Mouse (Mus musculus): ENCODE measurements around the gene Slc12a4.

Slc12a4 gene

DNA sequence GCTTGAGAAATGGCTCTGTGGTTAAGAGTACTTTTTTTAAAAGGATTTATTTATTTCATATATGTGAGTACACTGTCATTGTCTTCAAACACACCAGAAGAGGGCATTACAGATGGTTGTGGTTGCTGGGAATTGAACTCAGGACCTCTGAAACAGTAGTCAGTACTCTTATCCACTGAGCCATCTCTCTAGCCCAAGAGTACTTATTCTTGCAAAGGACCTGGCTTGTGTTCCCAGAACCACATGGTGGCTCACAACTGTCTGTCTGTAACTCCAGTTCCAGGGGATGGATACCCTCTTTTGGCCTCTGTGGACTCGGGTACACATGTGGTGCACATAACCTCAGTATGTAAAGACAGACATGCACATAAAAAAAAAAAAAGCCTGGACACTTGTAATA, 3.5 kb upstream of the Slc12a4 start:
- no peak for DNase-seq (ENCODE audit: low read depth, low spot score)

GRCm38 (mm10) chr8:105966692-105967311, 905 bp upstream of the Slc12a4 start:
- DNase-seq (ENCODE audit: low read depth, low spot score), result no peak

DNA sequence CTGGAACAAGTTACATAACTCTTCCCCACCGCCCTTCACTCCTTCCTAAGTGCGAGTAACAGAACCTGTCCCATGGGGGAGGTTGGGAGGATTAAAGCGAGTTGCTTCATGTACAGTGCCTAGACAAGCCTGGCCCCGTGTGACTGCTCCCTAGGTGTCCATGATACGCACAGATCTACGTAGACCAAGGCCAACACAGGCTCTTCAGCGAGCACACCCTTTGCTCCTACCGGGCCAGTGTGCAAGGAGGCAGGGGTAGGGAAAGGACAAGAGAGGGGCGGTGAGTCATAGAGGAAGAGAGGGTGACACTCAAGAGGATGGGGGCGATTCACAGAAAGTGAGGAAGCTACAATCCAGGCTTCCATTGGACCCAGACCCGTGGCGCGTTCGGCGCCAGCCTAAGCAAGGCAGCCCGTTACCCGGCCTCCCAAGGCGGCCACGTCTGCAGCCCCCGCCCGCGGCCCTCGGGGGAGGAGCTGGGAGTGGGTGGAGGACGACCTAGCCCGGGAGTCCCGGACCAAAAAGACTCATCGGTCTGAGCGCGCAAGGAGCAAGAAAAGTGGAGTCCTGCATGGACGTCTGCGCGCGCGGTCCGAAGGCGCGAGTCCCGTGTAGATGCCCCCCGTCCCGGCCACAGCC, 512 bp downstream of the Slc12a4 start:
- DNase-seq (ENCODE audit: low read depth, low spot score), result no peak

- DNase-seq (ENCODE audit: low read depth, low spot score), result no peak
Measured at GRCm38 (mm10) chr8:105964506-105965265, 1.2 kb downstream of the Slc12a4 start.

- DNase-seq (ENCODE audit: low read depth, low spot score), result no peak
Measured at GRCm38 (mm10) chr8:105961536-105961935, 4.4 kb downstream of the Slc12a4 start.

DNA sequence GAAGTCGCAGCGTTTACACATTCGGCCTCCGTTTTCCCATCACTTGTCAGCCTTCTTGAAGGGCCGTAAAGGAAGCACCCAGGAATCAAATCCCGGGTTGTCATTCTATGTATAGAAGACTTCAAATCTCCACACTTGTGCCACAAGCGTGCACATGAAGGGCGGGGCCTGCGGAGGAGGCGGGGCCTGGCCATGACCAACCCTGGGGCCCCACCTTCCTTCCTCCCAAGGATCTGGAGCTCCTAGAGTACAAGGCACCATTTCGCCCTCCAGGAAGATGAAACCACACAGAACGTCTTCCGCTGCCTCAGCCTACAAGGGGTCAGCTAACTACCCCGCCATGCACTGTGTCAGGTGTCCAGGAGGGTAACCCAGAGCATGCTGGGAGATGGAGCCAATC, 4.8 kb downstream of the Slc12a4 start:
- DNase-seq (ENCODE audit: low read depth, low spot score), result no peak

GRCm38 (mm10) chr8:105959350-105959749, 6.5 kb downstream of the Slc12a4 start:
- no peak for DNase-seq (ENCODE audit: low read depth, low spot score)

DNA sequence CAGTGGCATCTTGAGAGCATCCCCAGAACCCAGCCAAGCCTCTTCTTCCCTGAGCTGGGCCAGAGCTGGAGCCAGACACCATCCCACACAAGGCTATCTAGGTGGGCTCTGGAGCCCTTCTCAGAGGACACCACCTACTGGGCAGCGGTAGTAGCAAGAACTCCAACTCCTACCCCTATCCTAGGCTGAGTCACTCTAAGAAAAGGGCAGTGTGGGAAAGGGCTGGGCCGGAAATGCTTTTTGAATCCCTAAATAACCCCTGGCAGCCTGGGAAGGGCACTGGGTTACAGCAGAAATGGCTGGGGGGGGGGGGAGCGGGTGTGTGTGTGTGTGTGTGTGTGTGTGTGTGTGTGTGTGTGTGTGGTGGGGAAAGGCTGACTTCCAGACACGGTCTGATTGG, 8.1 kb downstream of the Slc12a4 start:
- no peak for DNase-seq (ENCODE audit: low read depth, low spot score)

GRCm38 (mm10) chr8:105956556-105956955, 9.3 kb downstream of the Slc12a4 start:
- no peak for DNase-seq (ENCODE audit: low read depth, low spot score)

DNA sequence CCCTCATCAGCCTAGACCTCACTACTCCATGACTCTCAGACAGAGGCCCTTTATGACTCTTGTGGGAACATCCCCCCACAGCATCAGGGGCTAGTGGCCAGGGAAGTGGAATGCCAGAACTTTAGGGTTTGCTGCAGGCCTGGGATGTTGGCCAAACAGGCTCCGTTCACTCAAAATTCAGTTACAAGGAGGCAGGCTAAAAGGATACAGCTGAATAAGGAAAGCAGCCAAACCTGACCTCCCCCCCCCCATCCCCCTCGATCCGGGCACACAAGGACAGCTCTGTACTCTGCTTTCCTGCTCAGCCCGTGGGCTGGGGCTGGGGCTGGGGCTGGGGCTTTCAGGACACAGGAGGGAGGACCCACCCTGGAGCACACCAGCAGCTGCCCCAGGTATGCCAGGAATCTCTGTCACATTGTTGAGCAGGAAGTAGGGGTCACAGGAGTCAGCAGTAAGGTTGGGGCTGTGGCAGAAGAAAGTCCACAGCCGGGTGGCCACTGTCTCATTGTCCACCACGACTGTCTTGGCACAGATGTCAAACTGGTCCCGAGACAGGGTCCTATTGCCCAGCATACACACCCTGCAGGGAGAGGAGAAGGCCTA, 14.7 kb downstream of the Slc12a4 start:
- DNase-seq (ENCODE audit: low read depth, low spot score), result no peak

GRCm38 (mm10) chr8:105949350-105949749, 16.5 kb downstream of the Slc12a4 start:
- no peak for DNase-seq (ENCODE audit: low read depth, low spot score)

DNA sequence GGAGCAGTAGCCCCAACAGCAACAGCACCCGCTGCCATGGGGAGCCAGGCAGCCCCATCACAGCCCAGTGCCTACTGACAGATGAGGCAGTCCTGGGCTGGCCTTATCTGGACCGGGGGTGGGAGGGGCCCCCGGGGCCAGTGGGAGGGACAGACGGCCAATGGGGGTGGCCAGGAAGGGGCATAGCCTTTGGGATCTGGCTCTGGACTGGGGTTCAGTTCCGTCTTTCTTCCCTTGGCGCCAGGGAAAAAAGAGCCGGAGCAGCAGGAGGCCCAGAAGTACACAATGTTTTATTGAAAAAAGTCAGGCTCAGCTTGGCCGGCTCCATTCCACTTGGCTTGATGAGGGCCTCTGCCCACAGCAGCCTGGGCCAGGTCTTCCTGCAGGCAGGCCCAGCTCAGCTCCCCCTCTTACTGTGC, 22.6 kb downstream of the Slc12a4 start, which contains the start of gene Lcat:
Lcat (minus strand) TSS at position 62 of the 419 bp plus-strand sequence.
- DNase-seq (ENCODE audit: low read depth, low spot score), result no peak

GRCm38 (mm10) chr8:105942542-105942941, 23.4 kb downstream of the Slc12a4 start:
- no peak for DNase-seq (ENCODE audit: low read depth, low spot score)

DNA sequence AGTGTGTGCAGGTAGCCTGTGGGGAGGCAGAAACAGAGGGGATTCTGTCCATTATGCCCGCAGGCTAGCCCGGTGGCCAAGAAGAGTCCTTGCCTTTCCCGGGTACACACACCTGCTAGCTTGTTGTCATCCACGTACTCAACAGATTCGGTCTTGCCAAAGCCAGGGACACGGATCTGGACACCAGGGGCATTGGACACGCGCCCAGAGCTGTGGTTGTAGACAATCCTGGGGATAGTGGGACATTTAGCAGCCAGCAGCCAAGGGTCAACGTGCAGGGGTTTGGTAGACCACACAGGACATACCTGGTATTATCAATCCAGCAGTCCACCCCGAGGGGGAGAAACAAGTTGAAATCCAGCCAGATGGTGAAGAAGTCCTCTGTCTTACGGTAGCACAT, 23.9 kb downstream of the Slc12a4 start:
- no peak for DNase-seq (ENCODE audit: low read depth, low spot score)

- DNase-seq (ENCODE audit: low read depth, low spot score), result no peak
Measured at GRCm38 (mm10) chr8:105938306-105938669, 27.6 kb downstream of the Slc12a4 start, which contains the start of gene Psmb10. TSS of gene Psmb10 (minus strand) at chr8:105938444.

DNA sequence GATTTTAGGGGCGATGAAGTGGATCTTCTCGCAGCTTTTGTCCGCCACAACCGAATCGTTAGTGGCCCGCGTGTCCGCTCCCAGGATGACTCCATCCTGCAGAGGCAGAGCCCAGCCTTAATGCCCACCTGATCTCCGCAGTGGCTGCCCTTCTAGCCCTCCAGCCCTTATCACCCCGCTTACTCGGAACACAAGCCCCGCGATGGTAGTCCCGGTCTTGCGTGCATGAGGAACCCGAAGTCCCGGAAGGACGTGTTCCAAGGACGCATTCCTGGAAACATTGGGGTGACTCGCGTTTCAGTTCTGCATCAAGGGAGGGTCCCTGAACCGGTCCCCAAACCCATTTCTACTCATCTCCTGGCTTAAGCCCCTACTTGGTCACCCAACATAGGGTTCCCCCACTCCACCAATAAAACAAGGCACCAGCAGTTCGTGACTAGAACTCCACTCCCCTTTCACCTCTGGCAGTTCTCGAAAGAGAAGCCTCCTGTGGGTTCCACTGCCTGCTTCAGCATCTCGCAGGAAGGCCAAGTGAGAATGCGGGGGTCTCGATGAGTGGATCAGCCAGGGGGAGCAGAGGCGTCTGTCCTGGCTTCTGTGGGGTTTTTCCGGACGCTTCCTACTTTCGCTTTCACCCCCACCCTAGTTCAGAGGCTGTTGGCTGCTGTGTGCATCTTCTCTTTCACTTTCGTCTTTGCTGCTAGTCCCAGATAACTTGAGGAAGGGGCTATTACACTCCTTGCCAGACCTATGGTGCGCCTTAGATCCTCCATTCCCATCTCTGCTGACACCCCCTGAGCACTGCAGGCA, 28.2 kb downstream of the Slc12a4 start:
- no peak for DNase-seq (ENCODE audit: low read depth, low spot score)

DNA sequence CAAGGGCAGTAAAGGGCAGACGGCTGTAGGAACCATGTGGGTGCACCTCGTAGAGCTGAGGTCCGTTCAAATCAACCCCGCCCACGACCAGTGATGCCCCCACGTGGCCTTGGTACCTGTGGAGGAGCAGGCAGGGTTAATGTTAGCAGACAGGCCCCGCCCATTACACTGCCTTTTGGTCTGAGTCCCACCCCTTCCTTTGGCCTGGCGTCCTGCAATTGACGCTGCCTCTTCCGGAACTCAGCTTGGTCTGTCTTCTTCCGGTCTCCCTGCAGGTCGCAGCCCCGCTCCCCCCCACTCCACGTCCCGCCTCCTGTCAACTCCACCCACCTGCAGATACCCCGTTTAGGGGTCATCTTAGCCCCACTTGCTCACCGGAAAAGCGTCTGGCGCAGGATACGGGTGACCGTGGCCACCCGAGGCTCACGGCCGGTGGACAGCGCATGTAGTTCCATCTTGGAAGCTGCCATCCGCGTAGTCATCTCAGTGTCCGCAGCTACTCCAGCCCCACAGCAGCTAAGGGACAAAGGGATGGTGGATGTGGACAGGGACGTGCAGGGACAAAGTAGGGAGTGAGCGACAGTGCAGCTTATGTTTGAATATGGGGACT, 28.9 kb downstream of the Slc12a4 start:
- peak; percentile 89 for DNase-seq (ENCODE audit: low read depth, low spot score)

DNA sequence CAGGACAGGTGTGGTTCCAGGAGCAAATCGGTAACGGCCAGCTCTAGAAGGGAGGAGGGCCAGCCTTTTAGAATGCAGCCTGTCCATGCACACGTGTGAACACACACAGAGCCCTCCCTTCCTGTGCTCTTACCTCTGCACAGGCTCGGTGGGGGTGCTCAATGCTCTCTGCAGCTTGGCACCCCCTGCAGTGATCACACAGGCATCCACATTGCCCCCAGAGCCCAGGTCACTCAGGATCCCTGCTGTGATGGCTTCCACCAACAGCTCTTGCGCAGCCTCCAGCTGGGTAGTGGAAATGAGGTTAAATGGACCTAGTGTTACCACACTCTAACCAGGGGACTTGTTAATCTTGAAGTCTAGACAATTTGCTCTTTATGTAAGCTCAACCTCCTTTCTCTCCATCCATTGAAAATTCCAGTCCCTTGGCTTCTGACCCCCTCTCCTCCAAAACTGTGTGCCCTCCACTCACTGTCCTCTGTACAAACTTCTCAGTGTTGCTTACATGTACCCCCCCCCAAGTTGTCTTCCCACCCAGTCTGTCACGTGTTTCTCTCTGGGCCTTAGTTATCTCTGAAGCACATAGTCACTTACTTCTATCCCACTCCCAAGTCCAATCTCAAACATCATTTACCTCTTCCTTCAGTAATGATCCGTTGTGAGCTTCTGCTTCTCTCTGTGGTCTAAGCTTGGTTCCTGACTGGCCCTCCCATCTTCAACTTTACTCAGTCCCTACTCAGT, 29.9 kb downstream of the Slc12a4 start:
- no peak for DNase-seq (ENCODE audit: low read depth, low spot score)

- DNase-seq (ENCODE audit: low read depth, low spot score), result no peak
Measured at GRCm38 (mm10) chr8:105935105-105935504, 30.8 kb downstream of the Slc12a4 start.

DNA sequence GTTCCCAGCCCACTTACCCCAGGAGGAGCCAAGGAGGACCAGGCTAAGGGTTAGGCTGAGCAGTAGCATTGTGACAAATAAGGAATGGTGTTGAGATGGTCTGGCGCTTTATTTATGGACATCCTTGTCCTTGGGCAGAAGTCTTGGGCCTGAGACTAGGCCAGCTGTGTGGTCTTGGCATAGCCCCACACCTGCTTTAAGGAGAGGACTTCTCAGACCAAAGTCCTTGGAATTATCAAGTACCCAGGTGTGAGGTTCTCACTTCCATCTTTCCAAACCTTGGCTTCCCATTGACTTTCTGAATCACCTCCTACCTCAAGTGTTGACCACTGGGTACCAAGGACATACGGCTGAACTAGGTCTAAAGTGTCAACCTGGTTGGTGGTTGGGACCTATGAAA, 32.1 kb downstream of the Slc12a4 start, which contains the start of gene Ctrl:
Ctrl (minus strand) TSS at position 101 of the 400 bp plus-strand sequence.
- no peak for DNase-seq (ENCODE audit: low read depth, low spot score)

All from telencephalon, adult 2 months (tissue).